Mouse (Mus musculus): ENCODE measurements around the gene Tst. TPM values are rescaled to one million over a fixed set of nuclear protein-coding genes. Genes with fewer than 3 reads are reported as not detected.

Tst gene
- polyA plus RNA-seq, 1 experiment from 2014 or later = 8.3 TPM

DNA sequence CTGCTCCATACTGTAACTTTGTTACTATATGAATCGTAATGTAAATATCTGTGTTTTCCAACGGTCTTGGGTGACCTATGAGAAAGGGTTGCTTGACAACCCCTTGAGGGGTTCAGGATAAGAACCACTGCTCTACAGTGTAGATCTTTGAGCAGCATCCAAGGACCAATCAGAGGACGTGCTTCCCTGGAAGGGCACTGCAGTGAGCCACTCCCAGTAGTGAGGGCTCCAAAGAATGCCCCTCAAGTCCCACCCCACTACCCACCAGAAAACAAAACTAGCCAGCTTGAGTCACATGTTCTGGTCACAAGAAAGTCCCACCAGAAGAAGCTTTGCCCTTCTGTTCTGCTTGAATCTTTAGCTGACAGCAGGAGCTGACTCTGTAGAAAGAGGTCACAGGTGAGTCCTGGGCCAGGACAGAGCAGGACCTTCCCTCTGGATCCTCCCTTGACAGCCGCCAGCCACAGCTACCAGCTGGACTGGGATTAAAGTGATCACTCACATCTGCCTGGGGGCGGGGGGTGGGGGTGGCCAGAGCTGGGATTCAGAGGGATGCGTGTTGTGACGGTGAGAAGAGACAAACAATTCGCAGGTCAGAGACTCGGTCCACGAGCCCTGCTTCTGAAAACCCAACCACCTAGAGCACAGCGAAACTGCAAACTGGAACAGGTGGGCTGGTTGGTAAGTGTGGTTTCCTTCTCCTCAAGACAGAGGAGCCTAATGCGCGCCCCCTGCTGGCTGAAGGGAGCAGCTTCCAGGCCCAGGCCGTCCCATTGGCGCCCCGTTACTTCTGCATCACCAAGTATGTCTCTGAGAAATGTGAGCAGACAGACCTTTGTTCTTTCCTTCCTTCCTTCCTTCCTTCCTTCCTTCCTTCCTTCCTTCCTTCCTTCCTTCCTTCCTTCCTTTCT is 16.6 kb upstream of the Tst start:
- no peak overlapping the region for H3K4me2 ChIP-seq

DNA sequence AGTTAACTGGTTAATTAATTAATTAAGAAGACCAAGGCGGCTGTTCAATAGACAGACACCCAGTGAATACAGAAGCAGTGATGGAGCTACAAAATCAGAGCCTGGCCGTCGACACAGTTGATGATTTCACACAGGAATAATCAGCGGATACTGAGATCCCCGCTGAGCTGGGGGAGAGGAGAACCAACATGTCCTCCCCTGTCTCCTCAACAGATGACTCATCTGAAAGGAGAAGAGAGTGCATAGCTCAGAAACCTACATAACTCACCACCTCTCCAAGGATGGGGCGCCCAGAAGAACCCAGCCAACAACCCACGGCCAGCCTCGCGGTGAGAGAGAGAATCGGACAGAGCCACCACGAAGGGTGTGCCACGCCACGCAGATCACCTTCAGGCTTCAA is 14.7 kb upstream of the Tst start:
- ATAC-seq (ENCODE audit: low FRiP score) (no peak), DNase-seq (ENCODE audit: low spot score, missing footprints) (peak; percentile 33)
- no peaks in the 10 kb centered on the region for H3K36me3 ChIP-seq (ENCODE audit: control insufficient read depth, insufficient read depth, low read length)
- H3K4me2 ChIP-seq = no peak overlapping the region
- H3K9me3 ChIP-seq (ENCODE audit: control insufficient read depth, low read length) = no peaks in the 10 kb centered on the region
- H3K4me3 ChIP-seq (ENCODE audit: low read depth, low read length) = no peak overlapping the region
- H3K4me1 ChIP-seq (ENCODE audit: control insufficient read depth, insufficient read depth, low read length) = peaks cover 8% of the 10 kb centered on the region; the same call in 1 of the 2 replicates
- no peaks in the 10 kb centered on the region for H3K27me3 ChIP-seq (ENCODE audit: control insufficient read depth, insufficient read depth, low read length)
- no peak overlapping the region for H3K27ac ChIP-seq (ENCODE audit: low read depth, low read length)
- 89% methylated on average over 13 of the region's 13 CpGs for WGBS
- no peak overlapping the region for H3K9ac ChIP-seq (ENCODE audit: low read length)

More for the DNA sequence above, 16.6 kb upstream of the Tst start:
- Histone ChIP-seq H3K9ac (ENCODE audit: low read length) (no peak overlapping the region), H3K4me1 (ENCODE audit: control insufficient read depth, insufficient read depth, low read length) (peaks cover 3% of the 10 kb centered on the region; the same call in 1 of the 2 replicates), H3K36me3 (ENCODE audit: control insufficient read depth, insufficient read depth, low read length) (no peaks in the 10 kb centered on the region), H3K4me3 (ENCODE audit: low read depth, low read length) (no peak overlapping the region), H3K9me3 (ENCODE audit: control insufficient read depth, low read length) (no peaks in the 10 kb centered on the region), H3K27ac (ENCODE audit: low read depth, low read length) (no peak overlapping the region), H3K27me3 (ENCODE audit: control insufficient read depth, insufficient read depth, low read length) (no peaks in the 10 kb centered on the region)
- peak; percentile 96 for DNase-seq (ENCODE audit: low spot score, missing footprints)
- 18% methylated on average over 16 of the region's 16 CpGs for WGBS
- ATAC-seq (ENCODE audit: low FRiP score) = peak; percentile 68; the same call in 1 of the 2 replicates

DNA sequence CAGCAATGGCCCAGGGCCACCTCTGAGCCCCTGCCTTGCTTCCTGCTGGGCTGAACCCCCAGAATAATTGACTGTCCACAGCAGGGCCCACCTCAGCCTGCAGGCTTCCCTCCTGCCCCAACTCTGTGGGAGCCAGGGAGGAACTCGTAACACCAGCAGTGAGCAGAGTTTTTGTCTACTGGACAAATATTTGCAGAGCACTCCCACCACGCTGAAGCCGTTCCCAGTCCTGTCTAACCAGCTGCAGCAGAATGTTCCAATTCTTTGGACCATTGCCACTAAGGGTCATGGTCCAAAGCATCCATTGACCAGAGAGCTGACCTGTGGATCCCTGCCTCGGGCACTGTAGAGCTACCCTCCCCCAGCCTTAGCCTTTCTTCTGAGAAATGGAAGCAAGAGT is 11.2 kb upstream of the Tst start:
- peak; percentile 81 for DNase-seq (ENCODE audit: low spot score, missing footprints)
- Histone ChIP-seq H3K9ac (ENCODE audit: low read length) (no peak overlapping the region), H3K36me3 (ENCODE audit: control insufficient read depth, insufficient read depth, low read length) (no peaks in the 10 kb centered on the region), H3K27me3 (ENCODE audit: control insufficient read depth, insufficient read depth, low read length) (no peaks in the 10 kb centered on the region; the same call in 1 of the 2 replicates), H3K4me2 (no peak overlapping the region), H3K27ac (ENCODE audit: low read depth, low read length) (no peak overlapping the region), H3K4me1 (ENCODE audit: control insufficient read depth, insufficient read depth, low read length) (peaks cover 5% of the 10 kb centered on the region; the same call in 1 of the 2 replicates), H3K9me3 (ENCODE audit: control insufficient read depth, low read length) (no peaks in the 10 kb centered on the region), H3K4me3 (ENCODE audit: low read depth, low read length) (no peak overlapping the region)
- no peak for ATAC-seq (ENCODE audit: low FRiP score)
- 20% methylated on average over 4 of the region's 4 CpGs for WGBS

DNA sequence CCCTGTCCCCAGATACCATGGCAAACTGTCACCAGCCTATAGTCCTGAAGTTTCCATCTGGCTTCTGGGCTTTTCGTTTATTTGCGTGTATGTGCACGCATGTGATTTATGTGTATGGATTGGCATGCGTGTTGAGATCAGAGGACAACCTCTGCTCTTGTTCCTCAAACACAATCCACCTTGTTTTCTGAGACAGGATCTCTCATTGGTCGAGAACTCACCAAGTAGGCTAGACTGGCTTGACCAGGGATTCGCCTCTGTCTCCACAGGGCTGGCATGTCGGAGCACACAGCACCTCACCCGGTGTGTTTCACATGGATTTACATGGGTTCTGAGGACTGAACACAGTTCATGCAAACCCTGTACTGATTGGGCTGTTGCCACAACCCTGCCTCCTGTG is 8.4 kb upstream of the Tst start:
- no peak for ATAC-seq (ENCODE audit: low FRiP score)
- H3K27ac ChIP-seq (ENCODE audit: low read depth, low read length) = no peak overlapping the region
- peaks cover 15% of the 10 kb centered on the region for H3K4me1 ChIP-seq (ENCODE audit: control insufficient read depth, insufficient read depth, low read length)
- H3K36me3 ChIP-seq (ENCODE audit: control insufficient read depth, insufficient read depth, low read length) = no peaks in the 10 kb centered on the region
- 89% methylated on average over 8 of the region's 8 CpGs for whole genome bisulfite sequencing
- DNase-seq (ENCODE audit: low spot score, missing footprints) = peak; percentile 37
- no peak overlapping the region for H3K9ac ChIP-seq (ENCODE audit: low read length)
- no peak overlapping the region for H3K4me2 ChIP-seq
- no peak overlapping the region for H3K4me3 ChIP-seq (ENCODE audit: low read depth, low read length)
- peaks cover 20% of the 10 kb centered on the region for H3K27me3 ChIP-seq (ENCODE audit: control insufficient read depth, insufficient read depth, low read length)
- no peaks in the 10 kb centered on the region for H3K9me3 ChIP-seq (ENCODE audit: control insufficient read depth, low read length)

DNA sequence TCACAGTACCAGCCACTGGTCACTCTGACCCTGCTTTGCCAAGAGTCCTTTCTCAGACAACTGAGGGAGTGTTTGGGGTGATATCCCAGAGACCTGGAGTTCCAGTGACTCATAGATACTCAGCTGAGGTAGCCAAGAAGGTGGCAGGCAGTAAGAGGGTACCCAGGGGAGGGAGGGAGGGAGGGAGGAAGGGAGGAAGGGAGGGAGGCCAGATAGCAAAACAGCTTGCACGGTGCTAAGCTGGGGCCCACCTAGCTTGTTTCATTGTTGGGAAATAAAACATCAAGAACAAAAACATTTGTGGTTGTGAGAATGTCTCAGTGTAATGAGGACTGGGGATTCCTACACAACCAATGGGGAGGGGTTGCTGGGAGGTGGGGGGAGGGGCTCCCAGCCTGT is 8.0 kb upstream of the Tst start:
- peaks cover 15% of the 10 kb centered on the region for H3K4me1 ChIP-seq (ENCODE audit: control insufficient read depth, insufficient read depth, low read length)
- H3K27ac ChIP-seq (ENCODE audit: low read depth, low read length) = no peak overlapping the region
- no peaks in the 10 kb centered on the region for H3K9me3 ChIP-seq (ENCODE audit: control insufficient read depth, low read length)

DNA sequence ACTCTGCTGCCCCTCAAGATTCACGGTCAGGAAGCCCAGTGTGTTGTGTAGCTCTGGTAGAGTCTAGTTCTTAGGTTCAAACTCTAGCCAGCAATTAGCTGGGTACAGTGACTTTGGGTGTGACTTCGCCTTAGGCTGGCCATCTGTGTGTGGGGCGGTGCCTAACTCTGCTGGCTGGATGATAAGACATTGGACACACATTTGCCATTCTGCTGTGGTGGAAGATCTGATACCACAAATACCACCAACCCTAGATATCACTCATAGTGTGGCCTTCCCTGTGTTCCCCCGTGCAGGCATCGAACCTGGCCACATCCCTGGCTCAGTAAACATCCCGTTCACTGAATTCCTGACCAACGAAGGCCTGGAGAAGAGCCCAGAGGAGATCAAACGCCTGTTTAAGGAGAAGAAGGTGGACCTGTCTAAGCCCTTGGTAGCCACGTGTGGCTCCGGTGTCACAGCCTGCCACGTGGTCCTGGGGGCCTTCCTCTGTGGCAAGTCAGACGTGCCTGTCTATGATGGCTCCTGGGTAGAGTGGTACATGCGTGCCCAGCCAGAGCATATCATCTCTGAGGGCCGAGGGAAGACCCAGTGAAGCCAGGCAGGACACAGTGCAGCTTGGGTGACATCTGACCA is 7.5 kb upstream of the Tst start:
- 89% methylated on average over 14 of the region's 14 CpGs for WGBS

More for the DNA sequence above, 8.0 kb upstream of the Tst start:
- no peak for ATAC-seq (ENCODE audit: low FRiP score)
- Histone ChIP-seq H3K9ac (ENCODE audit: low read length) (no peak overlapping the region), H3K4me2 (no peak overlapping the region), H3K4me3 (ENCODE audit: low read depth, low read length) (no peak overlapping the region), H3K27me3 (ENCODE audit: control insufficient read depth, insufficient read depth, low read length) (peaks cover 24% of the 10 kb centered on the region), H3K36me3 (ENCODE audit: control insufficient read depth, insufficient read depth, low read length) (no peaks in the 10 kb centered on the region)
- WGBS = 64% methylated on average over 1 of the region's 1 CpGs
- peak; percentile 44 for DNase-seq (ENCODE audit: low spot score, missing footprints)

DNA sequence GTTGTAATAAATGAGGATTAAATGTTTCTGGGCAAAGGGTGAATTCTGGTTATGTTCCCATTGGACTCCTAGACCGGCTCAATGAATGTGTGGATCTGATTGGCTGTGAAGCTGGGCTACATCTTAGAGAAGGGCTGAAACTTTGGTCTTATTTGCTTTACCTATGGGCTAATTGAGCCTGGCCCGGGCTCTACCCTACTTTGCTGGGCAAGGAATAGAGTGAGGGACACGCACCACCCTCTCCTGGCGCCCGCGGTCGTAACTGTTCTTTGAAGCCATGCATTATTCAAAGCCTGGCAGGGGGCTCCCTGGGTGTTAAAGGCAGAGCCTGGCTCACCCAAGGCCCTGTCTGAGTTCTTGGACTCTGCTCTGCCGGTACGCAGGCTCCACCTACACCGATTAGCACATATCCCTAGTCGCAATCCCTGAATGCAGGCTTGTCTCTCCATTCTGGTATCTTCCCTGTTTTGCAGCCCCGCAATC is 3.9 kb upstream of the Tst start:
- H3K27ac ChIP-seq (ENCODE audit: low read depth, low read length) = no peak overlapping the region
- 8% methylated on average over 12 of the region's 12 CpGs for WGBS
- no peak for ATAC-seq (ENCODE audit: low FRiP score)

More for the DNA sequence above, 7.5 kb upstream of the Tst start:
- Histone ChIP-seq H3K4me1 (ENCODE audit: control insufficient read depth, insufficient read depth, low read length) (peaks cover 15% of the 10 kb centered on the region), H3K27ac (ENCODE audit: low read depth, low read length) (no peak overlapping the region), H3K4me3 (ENCODE audit: low read depth, low read length) (no peak overlapping the region), H3K36me3 (ENCODE audit: control insufficient read depth, insufficient read depth, low read length) (no peaks in the 10 kb centered on the region), H3K4me2 (no peak overlapping the region), H3K9ac (ENCODE audit: low read length) (no peak overlapping the region), H3K27me3 (ENCODE audit: control insufficient read depth, insufficient read depth, low read length) (peaks cover 24% of the 10 kb centered on the region), H3K9me3 (ENCODE audit: control insufficient read depth, low read length) (no peaks in the 10 kb centered on the region)
- DNase-seq (ENCODE audit: low spot score, missing footprints) = peak; percentile 33
- no peak for ATAC-seq (ENCODE audit: low FRiP score)

DNA sequence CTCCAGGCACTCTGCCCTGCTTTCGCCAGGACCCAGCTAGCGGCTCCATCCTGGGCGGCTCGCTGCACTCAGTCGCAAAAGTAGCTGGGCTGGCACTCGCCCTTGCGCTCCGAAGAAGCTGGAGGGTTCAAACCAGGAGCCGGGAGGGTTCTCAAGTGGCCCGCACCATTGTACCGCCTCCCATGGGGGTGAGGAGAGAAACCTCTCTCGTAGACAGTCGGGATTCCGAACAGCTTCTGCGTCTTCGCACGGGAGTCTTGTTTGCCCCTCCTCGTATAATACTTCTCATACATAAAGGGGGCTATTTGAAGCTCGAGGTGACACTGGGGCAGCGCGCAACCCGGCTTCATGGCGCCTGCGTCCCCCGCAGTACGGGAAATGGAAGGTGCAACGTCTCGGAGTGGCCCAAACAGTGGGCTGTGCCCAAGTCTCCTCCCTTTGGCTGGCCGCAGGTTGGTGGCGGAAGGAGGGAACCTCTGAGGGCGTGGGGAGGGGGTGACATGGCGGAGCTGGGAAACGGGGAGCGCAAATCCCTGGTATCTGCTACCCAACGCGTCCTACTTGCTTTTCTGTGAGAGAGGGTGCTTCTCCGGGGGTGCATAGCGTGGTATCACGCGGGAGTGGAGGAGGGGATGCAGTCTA is 707 bp upstream of the Tst start, which contains the start of gene Mpst:
Gene Mpst (plus strand): TSS at position 124 of the 642 bp plus-strand sequence.
- peak within 1 kb of the TSS; percentile 95 for H3K4me2 ChIP-seq
- WGBS = under 1% methylated on average over 40 of the region's 40 CpGs
- H3K27me3 ChIP-seq (ENCODE audit: control insufficient read depth, insufficient read depth, low read length) = peaks cover 24% of the 10 kb centered on the region
- no peaks in the 10 kb centered on the region for H3K36me3 ChIP-seq (ENCODE audit: control insufficient read depth, insufficient read depth, low read length)
- peak within 1 kb of the TSS; percentile 84 for H3K27ac ChIP-seq (ENCODE audit: low read depth, low read length)
- H3K9me3 ChIP-seq (ENCODE audit: control insufficient read depth, low read length) = no peaks in the 10 kb centered on the region
- H3K4me3 ChIP-seq (ENCODE audit: low read depth, low read length) = peak within 1 kb of the TSS; percentile 65
- peak; percentile 88 for ATAC-seq (ENCODE audit: low FRiP score)
- DNase-seq (ENCODE audit: low spot score, missing footprints) = peak; percentile 99
- H3K4me1 ChIP-seq (ENCODE audit: control insufficient read depth, insufficient read depth, low read length) = peaks cover 28% of the 10 kb centered on the region
- peak within 1 kb of the TSS; percentile 83 for H3K9ac ChIP-seq (ENCODE audit: low read length)

More for the DNA sequence above, 3.9 kb upstream of the Tst start:
- DNase-seq (ENCODE audit: low spot score, missing footprints) = peak; percentile 87
- Histone ChIP-seq H3K27me3 (ENCODE audit: control insufficient read depth, insufficient read depth, low read length) (peaks cover 24% of the 10 kb centered on the region), H3K36me3 (ENCODE audit: control insufficient read depth, insufficient read depth, low read length) (no peaks in the 10 kb centered on the region), H3K9me3 (ENCODE audit: control insufficient read depth, low read length) (no peaks in the 10 kb centered on the region), H3K4me1 (ENCODE audit: control insufficient read depth, insufficient read depth, low read length) (peaks cover 26% of the 10 kb centered on the region), H3K4me2 (peak overlapping the region; percentile 48), H3K4me3 (ENCODE audit: low read depth, low read length) (peak overlapping the region; percentile 25; the same call in 1 of the 2 replicates), H3K9ac (ENCODE audit: low read length) (peak overlapping the region; percentile 45; the same call in 1 of the 2 replicates)
